Mouse (Mus musculus): Measurements from ENCODE around the gene Lsamp.

DNA sequence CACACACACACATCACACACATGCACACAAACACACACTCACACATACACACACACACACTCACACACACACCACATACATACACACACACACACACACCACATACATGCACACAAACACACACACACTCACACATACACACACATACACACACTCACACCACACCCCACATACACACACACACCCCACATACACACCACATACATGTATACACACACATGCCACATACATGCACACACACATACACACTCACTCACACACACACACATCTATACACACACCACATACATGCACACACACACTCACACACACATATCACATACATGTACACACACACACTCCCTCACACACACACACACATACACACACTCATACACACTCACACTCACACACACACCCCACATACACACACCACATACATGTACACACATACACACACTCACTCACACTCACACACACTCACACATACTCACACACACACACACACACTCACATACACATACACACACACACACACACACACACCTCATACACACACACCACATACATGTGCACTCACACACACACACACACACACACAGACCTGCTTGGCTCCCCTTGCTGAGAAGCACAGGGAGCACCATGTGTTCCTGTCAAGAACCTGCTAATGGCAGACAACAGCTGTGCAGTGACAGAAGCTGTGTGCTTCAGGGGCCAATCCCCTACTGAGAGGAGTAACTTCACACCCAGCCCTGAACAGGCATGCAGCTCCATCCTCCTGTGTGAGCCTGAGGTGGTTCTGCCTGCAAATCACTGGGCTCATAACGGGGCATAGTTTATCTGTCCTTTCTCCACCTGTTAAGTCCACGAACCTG lies 1990.9 kb downstream of the Lsamp start:
- TF ChIP-seq GATA1 (IDR thresholded peaks at IDR 0.05; ENCODE audit: low read length) (no peak), TAL1 (IDR thresholded peaks at IDR 0.05; ENCODE audit: low read length) (no peak)
